Mouse (Mus musculus): Measurements from ENCODE around the gene Arl6. TPM values are rescaled to one million over a fixed set of nuclear protein-coding genes. Genes with fewer than 3 reads are reported as not detected.
A peak's percentile ranks its signal among the peaks of the same experiment; 100 is the strongest.

The Arl6 gene
- polyA plus RNA-seq, 1 experiment from 2014 or later = 57.0 TPM

DNA sequence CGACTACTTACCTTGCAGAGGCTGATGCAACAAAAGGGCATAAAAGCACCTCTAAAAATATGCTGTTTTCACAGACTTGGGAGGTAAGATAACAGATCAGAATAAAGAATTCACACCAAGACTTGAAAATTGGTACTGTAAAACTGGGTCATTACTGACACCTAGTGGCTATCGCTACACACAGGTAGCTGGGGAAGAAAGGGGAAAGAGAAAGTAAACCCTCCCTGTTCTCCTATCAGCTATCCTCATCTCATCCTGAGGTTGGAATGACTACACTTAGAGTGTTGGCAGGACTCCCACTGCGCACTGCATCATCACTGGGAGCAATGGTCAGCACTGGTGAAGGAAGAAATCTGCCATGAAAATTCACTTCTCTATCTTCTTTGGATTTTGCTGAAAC is 22.0 kb downstream of the Arl6 start:
- DNase-seq (peak; percentile 85), ATAC-seq (ENCODE audit: low FRiP score, low TSS enrichment) (peak; percentile 40; the same call in 1 of the 2 replicates)
- Histone ChIP-seq H3K4me2 (ENCODE audit: low read length) (no peak overlapping the region), H3K9me3 (ENCODE audit: control insufficient read depth, low read length) (no peaks in the 10 kb centered on the region), H3K4me3 (replicated peaks; ENCODE audit: low read depth, low read length) (no peak overlapping the region), H3K36me3 (ENCODE audit: control insufficient read depth, insufficient read depth, low read length) (0 out of 2 replicates have a peak, but pooled peaks cover 3% of the 10 kb centered on the region), H3K4me1 (ENCODE audit: control insufficient read depth, insufficient read depth, low read length) (no peaks in the 10 kb centered on the region), H3K27me3 (ENCODE audit: control insufficient read depth, insufficient read depth, low read length) (no peaks in the 10 kb centered on the region), H3K27ac (replicated peaks; ENCODE audit: low read depth, low read length) (no peak overlapping the region), H3K9ac (replicated peaks; ENCODE audit: low read length) (no peak overlapping the region)
- 46% methylated on average over 3 of the region's 3 CpGs for WGBS

DNA sequence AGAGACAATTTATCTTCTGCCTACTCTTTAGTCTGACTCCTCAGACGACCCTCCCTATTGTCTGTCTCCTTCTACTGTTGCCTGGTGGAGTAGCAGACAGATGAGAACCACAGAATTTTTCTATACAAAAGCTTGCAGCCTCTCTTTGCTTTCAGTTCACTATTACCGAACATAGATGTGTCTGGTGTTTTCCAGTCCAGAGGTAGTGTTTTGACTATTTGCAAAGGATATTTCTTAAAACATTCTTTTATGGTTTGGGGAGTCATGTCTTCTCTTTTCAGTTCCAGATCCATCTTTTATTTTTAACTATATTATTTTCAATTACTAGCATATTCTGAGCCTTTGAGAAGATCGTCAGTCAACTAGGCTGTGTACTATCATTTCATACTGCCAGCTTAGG is 23.5 kb downstream of the Arl6 start:
- H3K27ac ChIP-seq (replicated peaks; ENCODE audit: low read depth, low read length) = no peak overlapping the region
- no peak overlapping the region for H3K4me3 ChIP-seq (replicated peaks; ENCODE audit: low read depth, low read length)
- H3K36me3 ChIP-seq (ENCODE audit: control insufficient read depth, insufficient read depth, low read length) = peaks cover 8% of the 10 kb centered on the region; the same call in 1 of the 2 replicates
- H3K4me1 ChIP-seq (ENCODE audit: control insufficient read depth, insufficient read depth, low read length) = no peaks in the 10 kb centered on the region
- DNase-seq (no peak), ATAC-seq (ENCODE audit: low FRiP score, low TSS enrichment) (no peak)
- H3K9ac ChIP-seq (replicated peaks; ENCODE audit: low read length) = no peak overlapping the region
- no peaks in the 10 kb centered on the region for H3K27me3 ChIP-seq (ENCODE audit: control insufficient read depth, insufficient read depth, low read length)
- H3K4me2 ChIP-seq (ENCODE audit: low read length) = no peak overlapping the region
- 82% methylated on average over 3 of the region's 3 CpGs for WGBS
- no peaks in the 10 kb centered on the region for H3K9me3 ChIP-seq (ENCODE audit: control insufficient read depth, low read length)

DNA sequence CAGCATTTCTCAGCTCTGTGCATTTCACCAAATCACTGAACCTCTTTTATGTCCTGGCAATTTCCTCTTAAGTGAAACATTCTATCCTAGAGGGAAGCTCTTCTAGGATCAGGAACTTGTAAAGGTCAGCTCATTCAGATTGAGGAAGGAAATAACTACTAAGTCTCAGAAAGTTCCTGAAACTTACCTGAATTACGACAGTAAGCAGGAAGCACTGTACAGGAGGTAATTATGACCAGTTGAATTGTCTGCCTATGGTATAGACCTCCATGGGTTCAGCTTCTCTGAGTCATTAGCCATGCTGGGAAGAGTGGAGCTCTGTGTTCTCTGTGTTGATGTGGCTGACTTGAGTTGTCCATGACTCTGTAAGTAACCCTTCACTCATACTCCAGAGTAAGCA is 28.4 kb downstream of the Arl6 start:
- H3K27ac ChIP-seq (replicated peaks; ENCODE audit: low read depth, low read length) = no peak overlapping the region
- peaks cover 8% of the 10 kb centered on the region; the same call in 1 of the 2 replicates for H3K36me3 ChIP-seq (ENCODE audit: control insufficient read depth, insufficient read depth, low read length)
- H3K27me3 ChIP-seq (ENCODE audit: control insufficient read depth, insufficient read depth, low read length) = no peaks in the 10 kb centered on the region
- no peak overlapping the region for H3K4me3 ChIP-seq (replicated peaks; ENCODE audit: low read depth, low read length)
- no peak overlapping the region for H3K9ac ChIP-seq (replicated peaks; ENCODE audit: low read length)
- ATAC-seq (ENCODE audit: low FRiP score, low TSS enrichment) = no peak
- no peaks in the 10 kb centered on the region for H3K9me3 ChIP-seq (ENCODE audit: control insufficient read depth, low read length)
- WGBS = 100% methylated on average over 1 of the region's 1 CpGs
- no peak for DNase-seq
- no peaks in the 10 kb centered on the region for H3K4me1 ChIP-seq (ENCODE audit: control insufficient read depth, insufficient read depth, low read length)
- H3K4me2 ChIP-seq (ENCODE audit: low read length) = no peak overlapping the region

- peak overlapping the region; percentile 50 for H3K4me2 ChIP-seq (ENCODE audit: low read length)
- peak overlapping the region; percentile 0; the same call in 1 of the 2 replicates for H3K27ac ChIP-seq (replicated peaks; ENCODE audit: low read depth, low read length)
- H3K27me3 ChIP-seq (ENCODE audit: control insufficient read depth, insufficient read depth, low read length) = no peaks in the 10 kb centered on the region
- H3K36me3 ChIP-seq (ENCODE audit: control insufficient read depth, insufficient read depth, low read length) = no peaks in the 10 kb centered on the region
- H3K4me3 ChIP-seq (replicated peaks; ENCODE audit: low read depth, low read length) = peak overlapping the region; percentile 23
- 0 out of 2 replicates have a peak, but pooled peaks cover 6% of the 10 kb centered on the region for H3K4me1 ChIP-seq (ENCODE audit: control insufficient read depth, insufficient read depth, low read length)
- ATAC-seq (ENCODE audit: low FRiP score, low TSS enrichment) (peak; percentile 83), DNase-seq (peak; percentile 68)
- 21% methylated on average over 15 of the region's 15 CpGs for WGBS
- H3K9me3 ChIP-seq (ENCODE audit: control insufficient read depth, low read length) = no peaks in the 10 kb centered on the region
- no peak overlapping the region for H3K9ac ChIP-seq (replicated peaks; ENCODE audit: low read length)
Measured at GRCm38 (mm10) chr16:59604078-59604781, 35.0 kb downstream of the Arl6 start.

- H3K9ac ChIP-seq (replicated peaks; ENCODE audit: low read length) = peak within 1 kb of the TSS; percentile 70
- DNase-seq = peak; percentile 78
- no peaks in the 10 kb centered on the region for H3K9me3 ChIP-seq (ENCODE audit: control insufficient read depth, low read length)
Measured at GRCm38 (mm10) chr16:59600311-59601251, 38.6 kb downstream of the Arl6 start, which contains the start of gene Crybg3. TSS of gene Crybg3 (minus strand) at chr16:59600979.

DNA sequence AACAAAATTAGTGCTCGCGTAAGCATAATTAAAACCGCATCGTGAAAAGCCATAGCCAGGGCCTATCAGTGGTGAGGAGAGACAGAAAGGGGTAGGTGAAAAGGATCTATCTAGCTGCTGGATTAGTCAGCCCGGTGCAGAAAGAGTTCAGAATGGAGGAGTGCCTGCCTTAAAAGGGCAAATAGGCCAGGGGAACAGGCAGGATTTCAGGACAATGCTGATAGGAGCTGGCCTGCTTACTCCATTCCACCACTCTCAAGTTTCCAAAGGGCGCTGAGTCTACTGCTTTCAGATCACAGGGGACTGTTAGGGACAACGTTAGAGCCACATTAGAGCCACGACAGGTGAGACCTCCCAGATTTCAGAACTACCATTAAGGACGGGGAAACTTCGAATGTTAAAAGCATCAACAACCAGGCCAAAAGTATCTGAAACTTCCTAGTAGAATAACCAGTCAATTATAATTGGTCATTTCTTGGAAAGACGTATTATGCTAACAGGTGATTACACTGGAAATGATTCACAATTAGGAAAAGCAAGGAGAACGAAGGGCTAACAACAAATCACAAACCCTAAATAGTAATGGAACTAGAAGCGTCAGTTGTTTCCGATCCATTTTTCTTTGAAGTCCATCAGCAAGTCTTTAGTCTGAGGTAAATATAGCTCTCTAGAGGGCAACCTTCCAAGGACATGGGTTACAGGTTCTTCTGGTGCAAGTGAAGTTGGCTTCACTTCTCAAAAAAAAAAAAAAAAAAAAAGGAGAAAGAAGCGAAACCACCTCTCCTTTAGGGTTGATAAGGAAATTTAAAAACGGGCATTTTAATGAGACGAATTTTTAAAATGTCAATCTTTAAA is 39.6 kb downstream of the Arl6 start:
- ATAC-seq (ENCODE audit: low FRiP score, low TSS enrichment) = no peak
- Histone ChIP-seq H3K4me1 (ENCODE audit: control insufficient read depth, insufficient read depth, low read length) (0 out of 2 replicates have a peak, but pooled peaks cover 6% of the 10 kb centered on the region), H3K4me2 (ENCODE audit: low read length) (peak overlapping the region; percentile 88), H3K36me3 (ENCODE audit: control insufficient read depth, insufficient read depth, low read length) (no peaks in the 10 kb centered on the region), H3K27me3 (ENCODE audit: control insufficient read depth, insufficient read depth, low read length) (no peaks in the 10 kb centered on the region; the same call in 1 of the 2 replicates), H3K27ac (replicated peaks; ENCODE audit: low read depth, low read length) (no peak overlapping the region), H3K9ac (replicated peaks; ENCODE audit: low read length) (no peak overlapping the region), H3K9me3 (ENCODE audit: control insufficient read depth, low read length) (no peaks in the 10 kb centered on the region), H3K4me3 (replicated peaks; ENCODE audit: low read depth, low read length) (peak overlapping the region; percentile 70)
- DNase-seq = peak; percentile 24
- WGBS = 19% methylated on average over 17 of the region's 17 CpGs

More at GRCm38 (mm10) chr16:59600311-59601251, 38.6 kb downstream of the Arl6 start, which contains the start of gene Crybg3:
- H3K36me3 ChIP-seq (ENCODE audit: control insufficient read depth, insufficient read depth, low read length) = no peaks in the 10 kb centered on the region
- WGBS = under 1% methylated on average over 89 of the region's 90 CpGs
- H3K4me1 ChIP-seq (ENCODE audit: control insufficient read depth, insufficient read depth, low read length) = 0 out of 2 replicates have a peak, but pooled peaks cover 6% of the 10 kb centered on the region
- ATAC-seq (ENCODE audit: low FRiP score, low TSS enrichment) = peak; percentile 81
- peak within 1 kb of the TSS; percentile 60 for H3K27ac ChIP-seq (replicated peaks; ENCODE audit: low read depth, low read length)
- no peaks in the 10 kb centered on the region; the same call in 1 of the 2 replicates for H3K27me3 ChIP-seq (ENCODE audit: control insufficient read depth, insufficient read depth, low read length)
- H3K4me3 ChIP-seq (replicated peaks; ENCODE audit: low read depth, low read length) = peak within 1 kb of the TSS; percentile 70
- peak within 1 kb of the TSS; percentile 88 for H3K4me2 ChIP-seq (ENCODE audit: low read length)

GRCm38 (mm10) chr16:59598997-59599396 is 40.2 kb downstream of the Arl6 start:
- H3K9ac ChIP-seq (replicated peaks; ENCODE audit: low read length) = no peak overlapping the region
- DNase-seq (no peak), ATAC-seq (ENCODE audit: low FRiP score, low TSS enrichment) (no peak)
- no peak overlapping the region for H3K4me3 ChIP-seq (replicated peaks; ENCODE audit: low read depth, low read length)
- 0 out of 2 replicates have a peak, but pooled peaks cover 5% of the 10 kb centered on the region for H3K4me1 ChIP-seq (ENCODE audit: control insufficient read depth, insufficient read depth, low read length)
- peak overlapping the region; percentile 88 for H3K4me2 ChIP-seq (ENCODE audit: low read length)
- H3K9me3 ChIP-seq (ENCODE audit: control insufficient read depth, low read length) = no peaks in the 10 kb centered on the region
- 14% methylated on average over 4 of the region's 4 CpGs for WGBS
- no peaks in the 10 kb centered on the region for H3K36me3 ChIP-seq (ENCODE audit: control insufficient read depth, insufficient read depth, low read length)
- H3K27ac ChIP-seq (replicated peaks; ENCODE audit: low read depth, low read length) = no peak overlapping the region
- no peaks in the 10 kb centered on the region; the same call in 1 of the 2 replicates for H3K27me3 ChIP-seq (ENCODE audit: control insufficient read depth, insufficient read depth, low read length)

DNA sequence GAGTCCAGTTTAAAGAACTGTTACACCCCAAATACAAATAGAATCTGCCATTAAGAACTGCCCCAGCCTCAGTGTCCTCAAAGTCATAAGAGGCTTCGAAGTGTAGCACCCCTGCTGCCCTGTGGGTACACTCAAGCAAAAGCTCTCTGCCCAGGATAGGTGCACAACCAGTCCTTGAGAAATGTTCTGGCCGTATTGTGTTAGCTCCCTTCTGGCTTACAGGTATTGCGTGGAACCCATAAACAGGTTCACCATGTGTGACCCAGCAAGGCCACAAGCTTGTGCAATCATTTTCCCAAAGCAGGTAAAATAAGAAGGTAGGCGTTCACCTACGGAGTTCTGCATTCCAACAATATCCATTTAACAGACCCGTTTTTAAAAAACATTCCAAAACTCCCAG is 41.9 kb downstream of the Arl6 start:
- Histone ChIP-seq H3K36me3 (ENCODE audit: control insufficient read depth, insufficient read depth, low read length) (no peaks in the 10 kb centered on the region), H3K27me3 (ENCODE audit: control insufficient read depth, insufficient read depth, low read length) (no peaks in the 10 kb centered on the region; the same call in 1 of the 2 replicates), H3K4me3 (replicated peaks; ENCODE audit: low read depth, low read length) (no peak overlapping the region), H3K9me3 (ENCODE audit: control insufficient read depth, low read length) (no peaks in the 10 kb centered on the region), H3K4me1 (ENCODE audit: control insufficient read depth, insufficient read depth, low read length) (0 out of 2 replicates have a peak, but pooled peaks cover 3% of the 10 kb centered on the region), H3K9ac (replicated peaks; ENCODE audit: low read length) (no peak overlapping the region), H3K27ac (replicated peaks; ENCODE audit: low read depth, low read length) (no peak overlapping the region), H3K4me2 (ENCODE audit: low read length) (no peak overlapping the region)
- ATAC-seq (ENCODE audit: low FRiP score, low TSS enrichment) (no peak), DNase-seq (no peak)
- WGBS = 97% methylated on average over 6 of the region's 6 CpGs

Data from midbrain, embryonic 14.5 days (tissue).